Mouse (Mus musculus): ENCODE measurements around the gene Leng1.
"Not testable (repeated sequence)": the region's sequence is repeated elsewhere in the genome, so short reads cannot be mapped to it uniquely, and the experiment has no call there.

Gene Leng1

GRCm38 (mm10) chr7:3665215-3666114, at the start of gene Leng1:
Gene Leng1, minus strand, starts transcription at chr7:3665840.
- peak; percentile 99 for DNase-seq (ENCODE audit: low spot score)

GRCm38 (mm10) chr7:3715249-3715648, 49.6 kb upstream of the Leng1 start:
- no peak for DNase-seq (ENCODE audit: low spot score)

GRCm38 (mm10) chr7:3712264-3712942, 46.8 kb upstream of the Leng1 start:
- no peak for DNase-seq (ENCODE audit: low spot score)

- DNase-seq (ENCODE audit: low spot score): no peak
Measured at GRCm38 (mm10) chr7:3709000-3709399, 43.4 kb upstream of the Leng1 start.

GRCm38 (mm10) chr7:3708447-3708980, 42.9 kb upstream of the Leng1 start:
- not testable (repeated sequence) for DNase-seq (ENCODE audit: low spot score)

- no peak for DNase-seq (ENCODE audit: low spot score)
Measured at GRCm38 (mm10) chr7:3707568-3708413, 42.2 kb upstream of the Leng1 start.

GRCm38 (mm10) chr7:3707027-3707426, 41.4 kb upstream of the Leng1 start:
- peak; percentile 52 for DNase-seq (ENCODE audit: low spot score)

- DNase-seq (ENCODE audit: low spot score): no peak
Measured at GRCm38 (mm10) chr7:3706343-3706934, 40.8 kb upstream of the Leng1 start.

GRCm38 (mm10) chr7:3705911-3706310, 40.3 kb upstream of the Leng1 start:
- no peak for DNase-seq (ENCODE audit: low spot score)

- not testable (repeated sequence) for DNase-seq (ENCODE audit: low spot score)
Measured at GRCm38 (mm10) chr7:3705461-3705860, 39.8 kb upstream of the Leng1 start.

- DNase-seq (ENCODE audit: low spot score): no peak
Measured at GRCm38 (mm10) chr7:3704475-3704874, 38.8 kb upstream of the Leng1 start.

GRCm38 (mm10) chr7:3703879-3704441, 38.3 kb upstream of the Leng1 start, which contains the start of gene Rps9:
Gene Rps9, plus strand, starts transcription at chr7:3703993.
- peak; percentile 98 for DNase-seq (ENCODE audit: low spot score)

GRCm38 (mm10) chr7:3703148-3703878, 37.7 kb upstream of the Leng1 start:
- DNase-seq (ENCODE audit: low spot score): no peak

- DNase-seq (ENCODE audit: low spot score): no peak
Measured at GRCm38 (mm10) chr7:3698471-3698870, 32.8 kb upstream of the Leng1 start.

- not testable (repeated sequence) for DNase-seq (ENCODE audit: low spot score)
Measured at GRCm38 (mm10) chr7:3694949-3695305, 29.3 kb upstream of the Leng1 start.

GRCm38 (mm10) chr7:3694076-3694948, 28.7 kb upstream of the Leng1 start:
- DNase-seq (ENCODE audit: low spot score): peak; percentile 84

GRCm38 (mm10) chr7:3693809-3694075, 28.1 kb upstream of the Leng1 start:
- no peak for DNase-seq (ENCODE audit: low spot score)

- DNase-seq (ENCODE audit: low spot score): peak; percentile 98
Measured at GRCm38 (mm10) chr7:3692987-3693808, 27.6 kb upstream of the Leng1 start, which contains the start of gene Mboat7. Gene Mboat7, minus strand, starts transcription at chr7:3693523.
